Mouse (Mus musculus) layer of hippocampus, adult 8-10 months (tissue): ENCODE results near the gene Ano1. TPM values are rescaled to one million over a fixed set of nuclear protein-coding genes. Genes with fewer than 3 reads are reported as not detected.

Experiments used
- DNase-seq, 2 experiments: peaks; one replicate each; pipeline ENCODE4 v3.0.0; 2022; ENCODE audit warnings: low spot score in 2 of 2
- total RNA-seq, 4 experiments: library from RNA; stranded (reverse); gene quantifications; 2 replicates each; pipeline ENCODE4 v1.2.4; 2022

Gene Ano1
- total RNA-seq, 4 experiments from 2014 or later, result 2.8 to 7.6 (median 3.9) TPM

DNA sequence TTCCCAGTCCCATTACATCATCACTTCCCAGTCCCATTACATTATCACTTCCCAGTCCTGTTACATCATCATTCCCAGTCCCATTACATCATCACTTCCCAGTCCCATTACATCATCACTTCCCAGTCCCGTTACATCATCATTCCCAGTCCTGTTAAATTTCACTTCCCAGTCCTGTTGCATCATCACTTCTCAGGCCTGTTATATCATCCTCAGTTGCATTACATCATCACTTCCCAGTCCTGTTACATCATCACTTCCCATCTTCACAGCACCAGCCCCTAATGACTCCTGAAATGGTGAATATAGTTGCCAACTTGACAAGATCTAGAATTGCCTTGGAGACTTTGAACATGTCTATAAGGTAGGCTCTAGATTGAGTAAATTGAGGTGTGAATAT is 17.1 kb upstream of the Ano1 start:
- no peak for DNase-seq

- no peak for DNase-seq
Observed at GRCm38 (mm10) chr7:144764537-144765282, 12.9 kb upstream of the Ano1 start.

- no peak for DNase-seq
Observed at GRCm38 (mm10) chr7:144764013-144764412, 12.2 kb upstream of the Ano1 start.

DNA sequence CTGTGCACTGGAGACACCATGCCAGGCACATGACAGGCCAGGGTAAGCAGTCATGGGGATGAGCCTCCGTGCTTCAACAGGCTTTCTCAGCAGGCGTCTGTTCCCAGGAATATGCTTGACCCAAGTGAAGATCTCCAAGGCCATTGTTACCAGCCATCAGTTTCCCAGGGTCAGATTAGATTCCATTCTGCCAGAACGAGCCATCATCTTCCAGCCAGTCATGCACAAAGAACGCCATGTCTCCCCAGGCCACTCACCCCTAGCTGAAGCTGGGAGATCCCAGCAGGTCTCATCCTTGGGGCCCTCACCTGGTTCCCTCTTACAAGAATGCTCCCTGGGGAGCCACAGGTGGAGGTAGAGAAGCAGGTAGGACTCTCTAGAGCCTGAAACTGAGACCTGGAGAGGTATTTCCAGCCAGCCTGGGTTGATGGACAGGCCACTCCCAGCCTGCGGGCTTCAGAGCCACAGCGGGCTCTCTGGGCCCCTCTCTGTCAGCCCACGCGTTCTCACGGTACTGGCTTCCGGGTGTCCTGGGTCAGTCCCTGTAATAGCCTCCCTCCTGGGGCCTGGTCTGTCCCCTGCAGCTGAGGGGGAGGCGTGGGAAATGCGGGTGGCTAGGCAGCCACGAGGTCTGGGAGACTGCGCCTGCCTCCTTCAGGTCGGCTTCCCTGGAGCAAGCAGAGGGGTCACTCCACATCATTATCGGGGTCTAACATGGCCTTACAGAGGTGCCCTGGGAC is 10.9 kb upstream of the Ano1 start:
- DNase-seq, result no peak

DNA sequence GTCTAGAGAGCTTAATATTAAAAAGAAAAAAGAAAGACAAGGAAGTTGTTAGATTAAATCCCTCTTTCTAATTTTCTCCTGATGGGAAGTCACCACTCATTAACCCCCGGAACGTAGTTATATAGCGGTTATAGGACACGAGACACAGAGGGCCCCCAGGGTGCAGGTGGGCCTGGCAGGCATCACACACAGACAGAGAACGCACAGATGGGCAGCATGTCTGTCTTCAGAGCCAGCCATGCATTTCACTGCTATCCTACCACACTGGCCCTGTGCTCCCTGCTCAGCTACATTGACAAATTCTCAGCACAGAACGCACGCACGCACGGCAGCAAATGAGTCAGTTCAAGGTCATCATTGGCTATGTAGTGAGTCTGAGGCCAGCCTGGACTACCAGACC is 8.5 kb upstream of the Ano1 start:
- no peak for DNase-seq

DNA sequence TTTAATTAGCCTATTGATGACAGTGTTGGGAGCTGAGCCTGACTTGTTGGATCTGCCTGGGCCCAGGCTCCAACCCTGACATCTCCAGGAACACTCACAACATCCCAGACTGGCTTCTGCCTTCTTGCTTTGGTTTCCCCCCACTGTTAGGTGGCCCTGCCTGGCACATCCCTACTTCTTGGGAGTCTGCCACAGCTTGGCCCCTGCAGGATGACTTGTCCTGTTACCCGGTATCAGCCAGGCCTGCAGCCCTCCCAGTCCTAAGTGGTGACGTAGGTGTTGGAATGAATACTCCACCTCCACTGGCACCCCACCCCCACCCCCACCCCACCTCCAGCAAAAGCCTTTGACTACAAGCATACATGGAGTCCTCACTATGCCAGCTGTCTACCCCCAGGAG is 7.7 kb upstream of the Ano1 start:
- no peak for DNase-seq

DNA sequence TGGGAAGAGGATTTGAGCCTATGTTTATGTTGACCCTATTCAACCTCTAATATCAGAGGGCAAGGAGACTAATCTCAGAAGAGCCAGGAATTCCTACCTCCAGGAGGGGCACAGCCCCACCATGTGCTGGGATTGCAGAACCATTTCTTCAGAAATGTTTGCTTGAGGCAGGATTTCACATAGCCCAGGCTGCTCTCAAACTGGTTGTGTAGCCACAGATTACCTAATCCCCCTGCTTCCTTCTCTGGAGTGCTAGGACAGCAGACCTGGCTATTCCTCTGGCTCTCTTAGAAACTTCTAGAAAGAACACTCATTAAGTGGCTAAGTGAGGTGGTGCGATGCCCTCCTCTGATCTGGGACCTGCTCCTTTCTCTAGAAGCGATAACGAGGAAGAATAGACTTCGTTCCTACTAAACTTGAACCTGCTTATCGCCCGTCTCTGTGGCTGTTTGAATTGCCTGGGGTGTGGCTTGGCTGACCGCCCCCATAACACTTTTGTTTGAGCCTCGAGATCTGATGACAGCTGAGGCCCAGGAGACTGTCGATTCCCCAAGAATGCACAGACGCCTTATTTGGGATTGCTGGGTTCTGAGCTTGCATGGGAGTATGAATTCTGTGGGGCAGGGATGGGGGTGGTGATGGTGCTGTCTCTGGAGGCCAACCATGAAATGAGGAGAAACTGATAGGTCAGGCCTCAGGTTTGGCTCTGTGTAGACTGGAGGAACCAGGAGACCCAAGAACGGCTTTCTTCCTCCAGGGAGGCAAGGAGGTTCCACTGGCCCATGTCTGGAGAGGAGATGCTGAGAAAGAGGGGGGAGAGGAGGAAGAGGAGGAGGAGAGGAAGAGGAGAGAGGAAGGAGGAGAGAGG is 4.0 kb upstream of the Ano1 start:
- DNase-seq, result no peak

- no peak for DNase-seq
Observed at GRCm38 (mm10) chr7:144754722-144755121, 2.9 kb upstream of the Ano1 start.

- DNase-seq, result no peak
Observed at GRCm38 (mm10) chr7:144753657-144754031, 1.9 kb upstream of the Ano1 start.

DNA sequence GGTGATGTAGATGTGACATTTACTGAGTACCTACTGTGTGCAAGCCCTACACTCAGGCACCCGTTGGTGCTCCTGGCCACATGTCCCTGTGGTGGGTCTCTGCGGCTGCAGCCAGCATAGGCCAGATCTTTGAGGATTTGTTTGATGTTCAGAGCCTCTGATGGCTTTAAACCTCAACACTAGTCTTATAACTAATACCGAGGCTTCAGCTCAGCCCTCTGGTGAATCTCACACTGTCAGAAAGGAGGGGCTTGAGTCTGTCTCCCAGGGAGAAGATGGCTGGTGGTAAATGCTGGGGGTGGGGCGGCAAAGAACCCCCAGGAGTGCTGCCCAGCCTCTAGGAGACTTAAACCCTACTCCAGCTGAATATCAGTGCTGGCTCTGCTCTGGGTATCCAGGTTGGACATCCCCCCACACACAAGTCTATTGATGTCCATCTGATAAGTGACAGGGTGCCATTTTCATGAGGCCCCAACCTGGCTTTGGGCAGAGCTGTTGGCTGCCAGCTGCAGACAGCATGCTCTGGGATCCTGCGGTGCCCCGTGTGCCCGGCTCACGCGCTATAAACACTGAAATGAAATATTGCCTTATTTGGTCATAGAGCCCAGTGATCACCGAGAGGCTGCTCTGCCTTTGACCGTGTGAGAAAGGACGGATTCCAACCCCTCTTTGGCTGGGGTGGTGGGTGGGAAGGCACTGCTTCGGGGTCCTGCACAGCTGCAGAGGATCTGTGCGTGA is 1.3 kb upstream of the Ano1 start:
- DNase-seq, result no peak

DNA sequence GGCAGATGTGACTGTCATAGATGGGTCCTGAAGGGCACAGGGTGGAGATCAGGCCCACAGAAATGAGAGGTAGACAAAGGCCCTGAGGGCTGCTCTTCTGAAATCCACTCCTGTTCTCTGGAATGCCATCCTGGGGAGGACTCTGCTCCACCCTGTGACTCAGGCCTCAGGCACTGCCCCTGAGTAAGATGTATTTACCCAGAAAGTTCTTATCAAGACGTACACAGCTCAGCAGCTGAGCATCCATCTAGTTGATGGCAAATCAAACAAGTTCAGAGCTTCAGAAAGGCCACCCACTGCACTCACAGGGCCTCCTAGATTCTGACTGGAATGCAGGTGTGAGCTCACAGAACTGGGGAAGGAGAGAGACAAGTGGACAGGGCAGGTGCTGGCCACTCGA is 4.0 kb downstream of the Ano1 start:
- no peak for DNase-seq

- no peak for DNase-seq
Observed at GRCm38 (mm10) chr7:144746466-144746865, 5.3 kb downstream of the Ano1 start.

DNA sequence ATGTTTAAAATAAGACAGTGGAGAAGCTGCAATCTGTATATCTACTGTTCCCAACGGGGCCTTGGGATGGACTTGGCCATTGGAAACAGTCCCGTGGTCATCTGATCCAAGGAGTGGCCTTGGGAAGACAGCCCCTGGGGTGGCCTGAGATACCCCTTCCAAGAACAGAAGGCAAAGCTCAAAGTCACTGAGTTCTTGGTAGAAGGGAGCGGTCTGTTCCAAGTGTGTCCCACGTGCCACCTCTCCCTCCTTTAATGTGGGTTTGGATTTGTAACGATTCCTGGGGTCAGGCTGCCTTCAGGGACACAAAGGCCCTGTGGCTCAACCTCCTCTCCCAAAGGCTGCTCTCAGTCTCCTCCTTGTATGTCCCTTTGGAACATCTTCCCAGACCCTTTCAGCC is 7.9 kb downstream of the Ano1 start:
- DNase-seq, result no peak

- no peak for DNase-seq
Observed at GRCm38 (mm10) chr7:144740643-144741042, 11.1 kb downstream of the Ano1 start.

- DNase-seq, result no peak
Observed at GRCm38 (mm10) chr7:144739810-144740209, 12.0 kb downstream of the Ano1 start.

DNA sequence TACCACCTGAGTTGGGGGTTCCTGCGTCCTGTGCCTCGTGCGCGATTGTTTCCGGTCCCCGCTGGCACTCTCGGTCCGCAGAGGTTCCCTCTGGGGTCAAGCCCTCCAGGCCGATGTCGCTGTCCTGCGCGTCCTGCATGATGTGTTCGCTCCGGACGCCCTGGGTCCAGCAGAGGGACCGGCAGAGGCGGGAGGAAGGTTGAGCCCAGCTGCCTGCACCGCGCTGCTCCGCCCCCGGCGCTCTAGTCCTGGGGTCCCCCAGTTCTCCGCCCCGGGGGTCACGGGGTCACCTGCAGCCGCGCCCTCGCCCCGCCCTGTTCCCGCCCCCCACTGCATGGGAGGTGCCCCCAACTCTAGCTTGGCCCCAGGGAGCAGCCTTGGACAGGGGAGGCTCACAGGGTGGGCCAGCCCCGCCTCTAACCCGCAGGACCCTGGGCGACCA is 13.4 kb downstream of the Ano1 start:
- no peak for DNase-seq

GRCm38 (mm10) chr7:144731897-144732291 is 19.9 kb downstream of the Ano1 start:
- DNase-seq, result no peak

- DNase-seq, result no peak
Observed at GRCm38 (mm10) chr7:144731182-144731896, 20.4 kb downstream of the Ano1 start.

GRCm38 (mm10) chr7:144724283-144724682 is 27.5 kb downstream of the Ano1 start:
- no peak for DNase-seq

DNA sequence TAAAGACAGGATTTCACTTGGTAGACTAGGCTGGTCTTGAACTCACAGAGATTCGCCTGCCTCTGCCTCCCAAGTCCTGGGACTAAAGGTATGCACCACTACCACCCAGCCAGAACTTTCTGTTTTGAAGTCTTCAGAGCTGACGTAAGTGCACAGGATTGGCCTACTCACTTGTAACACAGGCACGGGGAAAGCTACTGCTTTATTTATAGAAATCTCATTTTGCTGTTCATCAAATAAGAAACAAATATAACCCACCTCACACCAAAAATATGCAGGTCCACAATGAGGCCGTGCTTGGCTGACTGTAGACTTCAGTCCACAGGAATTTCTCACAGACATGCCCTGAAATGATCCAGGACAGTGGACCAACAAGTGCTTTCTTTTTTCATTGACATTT is 31.8 kb downstream of the Ano1 start:
- DNase-seq, result no peak

DNA sequence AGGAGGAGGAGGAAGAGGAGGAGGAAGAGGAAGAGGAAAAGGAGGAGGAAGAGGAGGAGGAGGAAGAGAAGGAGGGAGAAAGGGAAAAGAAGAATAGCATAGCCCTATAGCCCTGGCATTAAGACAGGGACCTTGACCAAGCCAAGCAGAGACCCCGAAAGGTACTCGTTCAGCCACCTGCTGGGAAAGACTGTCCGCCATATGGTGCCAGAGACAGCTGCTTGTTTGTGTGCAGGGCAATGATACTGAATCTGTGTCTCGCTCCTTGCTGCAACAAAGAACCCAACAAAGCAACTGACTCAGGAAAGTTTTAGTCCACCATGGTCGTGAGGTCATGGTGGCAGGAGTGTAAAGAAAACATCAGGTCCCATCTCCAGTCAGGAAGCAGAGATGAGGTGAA is 34.0 kb downstream of the Ano1 start:
- no peak for DNase-seq
